Mouse (Mus musculus) megakaryocyte, embryonic 14.5 days (primary cell): ENCODE data around the gene Atxn7l1.

Experiments
- FLI1 ChIP-seq: IDR thresholded peaks from 2 replicates; pipeline ENCODE4 v1.6.1; 2012; ENCODE audit warnings: low read length, inconsistent platforms, mixed read lengths
- GATA1 ChIP-seq: IDR thresholded peaks from 3 replicates; pipeline ENCODE4 v1.6.1; 2012; ENCODE audit warnings: mixed read lengths, low read length, inconsistent platforms, borderline replicate concordance

DNA sequence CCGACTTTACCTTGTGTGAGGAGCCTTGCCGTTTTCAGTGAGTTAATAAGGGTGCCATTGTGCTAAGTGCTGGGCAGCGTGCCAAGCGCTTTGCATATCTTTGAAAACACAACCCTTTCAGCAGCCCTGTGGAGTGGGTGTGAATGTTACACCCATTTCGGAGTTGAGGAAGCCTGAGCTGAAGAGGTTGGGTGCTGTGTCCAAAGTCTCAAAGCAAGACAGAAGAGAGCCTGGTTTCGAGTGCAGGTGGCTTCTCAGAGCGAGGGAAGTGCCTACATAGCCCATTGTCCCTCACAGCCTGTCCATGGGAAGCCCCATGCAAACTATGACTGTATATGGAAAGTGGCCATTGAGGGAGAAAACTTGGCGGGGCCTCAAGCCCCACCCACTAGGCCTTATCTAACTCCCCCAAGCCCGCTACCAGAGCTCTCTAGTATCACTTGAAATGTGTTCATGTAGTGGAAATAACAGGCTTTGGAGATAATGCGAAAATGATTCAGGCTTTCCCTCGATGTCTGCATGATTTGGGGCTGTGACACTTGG is 73.1 kb downstream of the Atxn7l1 start:
- TF ChIP-seq FLI1 (no peak), GATA1 (no peak)
